Mouse (Mus musculus) MEL (cell line): Measurements from ENCODE around the gene Rsph6a.

ENCODE experiments used
- CTCF ChIP-seq, 3 experiments: IDR thresholded peaks in 2 of 3; conservative IDR thresholded peaks in 1 of 3; 2 replicates each; pipeline ENCODE4 v1.5.1; 2011 to 2012; ENCODE audit warnings: low read length in 3 of 3, low read depth in 2 of 3, mild to moderate bottlenecking in 2 of 3, improper control_type of control experiment in 1 of 3, inconsistent platforms in 1 of 3, mixed read lengths in 1 of 3, moderate library complexity in 1 of 3; ENCODE audit not compliant: control insufficient read depth in 1 of 3, insufficient read depth in 1 of 3, poor library complexity in 1 of 3, severe bottlenecking in 1 of 3
- KAT2A ChIP-seq: conservative IDR thresholded peaks from 2 replicates; pipeline ENCODE4 v1.6.1; 2012; ENCODE audit warnings: low read depth, low read length, improper control_type of control experiment, inconsistent platforms
- MAX ChIP-seq: IDR thresholded peaks from 2 replicates; pipeline ENCODE4 v1.6.1; 2011; ENCODE audit warnings: low read length, improper control_type of control experiment
- MEF2A ChIP-seq: IDR thresholded peaks from 2 replicates; pipeline ENCODE4 v1.6.1; 2014; ENCODE audit warnings: low read depth, mild to moderate bottlenecking, inconsistent platforms, low read length, improper control_type of control experiment; ENCODE audit not compliant: poor library complexity, insufficient replicate concordance, severe bottlenecking; ENCODE audit errors: extremely low read depth
- POLR2A ChIP-seq, 2 experiments: IDR thresholded peaks; 2 replicates each; pipeline ENCODE4 v1.6.1; 2011 to 2012; ENCODE audit warnings: low read length in 2 of 2, mild to moderate bottlenecking in 2 of 2, control low read depth in 1 of 2, improper control_type of control experiment in 1 of 2, low read depth in 1 of 2, moderate library complexity in 1 of 2; ENCODE audit not compliant: control insufficient read depth in 1 of 2, insufficient read depth in 1 of 2, poor library complexity in 1 of 2
- POLR2AphosphoS2 ChIP-seq: IDR thresholded peaks from 2 replicates; pipeline ENCODE4 v1.6.1; 2011; ENCODE audit warnings: low read length, improper control_type of control experiment
- POLR2AphosphoS5 ChIP-seq: IDR thresholded peaks from 2 replicates; pipeline ENCODE4 v1.6.1; 2012; ENCODE audit warnings: low read depth, borderline replicate concordance, mild to moderate bottlenecking, inconsistent platforms, low read length, moderate library complexity, mixed read lengths
- TBP ChIP-seq: IDR thresholded peaks from 2 replicates; pipeline ENCODE4 v1.8.0; 2011; ENCODE audit warnings: low read depth, low read length, improper control_type of control experiment

DNA sequence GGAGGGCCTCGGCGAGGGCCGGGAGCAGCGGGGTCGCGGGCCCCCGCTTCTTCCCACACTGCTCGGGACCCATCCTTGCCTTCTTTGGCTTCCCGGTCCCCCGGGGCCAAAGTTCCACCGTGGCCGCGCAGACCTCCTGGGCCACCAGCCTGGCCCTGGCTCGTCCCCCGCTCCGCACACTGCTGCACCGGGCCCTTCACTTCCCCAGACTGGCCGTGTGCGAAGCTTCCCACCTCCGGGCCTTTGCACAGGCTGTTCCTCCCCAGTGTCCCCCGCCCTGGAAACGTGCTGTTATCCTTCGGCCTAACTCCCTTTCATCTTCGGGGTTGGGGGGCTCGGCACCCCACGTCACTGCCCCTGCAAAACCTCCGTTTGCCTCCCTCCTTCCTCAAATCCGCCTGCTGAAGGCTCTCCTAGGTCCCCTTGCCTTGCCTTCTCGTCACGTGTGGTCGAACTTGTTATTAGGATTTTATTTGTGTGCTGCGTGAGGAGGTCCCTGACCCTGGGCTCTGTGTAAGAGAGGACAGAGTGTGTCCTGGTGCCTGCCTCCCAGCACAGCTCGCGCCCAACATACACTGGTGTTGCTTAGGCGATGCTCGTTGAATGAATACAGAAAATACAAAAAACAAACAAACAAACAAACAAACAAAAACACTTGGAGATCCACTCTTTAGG, 29.8 kb upstream of the Rsph6a start:
- no peak for TF ChIP-seq MAX
- TF ChIP-seq POLR2AphosphoS5 = no peak
- no peak for TF ChIP-seq POLR2AphosphoS2
- TF ChIP-seq POLR2A (IDR thresholded peaks at IDR 0.05; ENCODE audit: control insufficient read depth in 1 of 2, insufficient read depth in 1 of 2, low read depth in 1 of 2, low read length in 2 of 2, poor library complexity in 1 of 2) = no peak
- no peak for TF ChIP-seq KAT2A
- TF ChIP-seq CTCF (IDR thresholded peaks at IDR 0.05 in 2 of 3, conservative IDR thresholded peaks at IDR 0.05 in 1 of 3; ENCODE audit: control insufficient read depth in 1 of 3, insufficient read depth in 1 of 3, low read depth in 2 of 3, low read length in 3 of 3, poor library complexity in 1 of 3, severe bottlenecking in 1 of 3) = no peak
- TF ChIP-seq MEF2A = no peak
- TF ChIP-seq TBP = no peak
